Mouse (Mus musculus) forebrain, embryonic 10.5 days (tissue): ENCODE data around the gene Gabpb2. TPM values are rescaled to one million over a fixed set of nuclear protein-coding genes. Genes with fewer than 3 reads are reported as not detected.
A peak's percentile ranks its signal among the peaks of the same experiment; 100 is the strongest.

ENCODE experiments used
- DNase-seq: peaks from one replicate; pipeline ENCODE4 v3.0.0-alpha.2; 2017; ENCODE audit warnings: low spot score; ENCODE audit errors: extremely low spot score
- H3K27ac ChIP-seq: fragments of 300-500 bp; sonication (generic); 2 replicates; pipeline ENCODE4 v1.5.1; 2016; ENCODE audit warnings: mild to moderate bottlenecking
- H3K27me3 ChIP-seq: fragments of 300-500 bp; sonication (generic); 2 replicates; pipeline ENCODE4 v1.6.1; 2016; ENCODE audit warnings: mild to moderate bottlenecking; ENCODE audit not compliant: poor library complexity, severe bottlenecking
- H3K36me3 ChIP-seq: fragments of 300-500 bp; sonication (generic); replicated peaks from 2 replicates; pipeline ENCODE4 v1.6.1; 2016; ENCODE audit warnings: mild to moderate bottlenecking, moderate library complexity
- H3K4me1 ChIP-seq: fragments of 300-500 bp; sonication (generic); 2 replicates; pipeline ENCODE4 v1.6.1; 2016
- H3K4me3 ChIP-seq: fragments of 300-500 bp; sonication (generic); 2 replicates; pipeline ENCODE4 v1.5.1; 2016; ENCODE audit warnings: mild to moderate bottlenecking, moderate library complexity
- H3K9me3 ChIP-seq: fragments of 300-500 bp; sonication (generic); 2 replicates; pipeline ENCODE4 v1.6.1; 2016; ENCODE audit warnings: mild to moderate bottlenecking, moderate library complexity
- WGBS: fragments of 180-500 bp; shearing (Covaris S2); methylation state at CpG from one replicate; pipeline ENCODE4 v1.1.7; 2016; 5-methylcytosine and 5-hydroxymethylcytosine counted together
- polyA plus RNA-seq: library from polyadenylated mRNA; unstranded; fragments of >200 nt; fragmentation: Nextera tagmentation; extraction: Ambion mirVana; gene quantifications from 2 replicates; pipeline ENCODE4 v1.2.1, GENCODE M21; 2016

The Gabpb2 gene
- polyA plus RNA-seq, 1 experiment from 2014 or later = 13.7 TPM

- DNase-seq = no peak
- 85% methylated on average over 6 of the region's 6 CpGs for WGBS
- Histone ChIP-seq H3K27ac (no peak overlapping the region), H3K4me1 (peaks cover 16% of the 10 kb centered on the region), H3K36me3 (peaks cover 15% of the 10 kb centered on the region), H3K27me3 (peaks cover 28% of the 10 kb centered on the region), H3K9me3 (no peaks in the 10 kb centered on the region), H3K4me3 (no peak overlapping the region)
Observed at GRCm38 (mm10) chr3:95177583-95177982, 40.1 kb downstream of the Gabpb2 start.

GRCm38 (mm10) chr3:95176500-95176899 is 41.2 kb downstream of the Gabpb2 start:
- 53% methylated on average over 3 of the region's 3 CpGs for WGBS
- Histone ChIP-seq H3K4me1 (peaks cover 21% of the 10 kb centered on the region), H3K9me3 (no peaks in the 10 kb centered on the region), H3K36me3 (peaks cover 22% of the 10 kb centered on the region), H3K27me3 (peaks cover 39% of the 10 kb centered on the region), H3K27ac (no peak overlapping the region), H3K4me3 (no peak overlapping the region)
- no peak for DNase-seq

DNA sequence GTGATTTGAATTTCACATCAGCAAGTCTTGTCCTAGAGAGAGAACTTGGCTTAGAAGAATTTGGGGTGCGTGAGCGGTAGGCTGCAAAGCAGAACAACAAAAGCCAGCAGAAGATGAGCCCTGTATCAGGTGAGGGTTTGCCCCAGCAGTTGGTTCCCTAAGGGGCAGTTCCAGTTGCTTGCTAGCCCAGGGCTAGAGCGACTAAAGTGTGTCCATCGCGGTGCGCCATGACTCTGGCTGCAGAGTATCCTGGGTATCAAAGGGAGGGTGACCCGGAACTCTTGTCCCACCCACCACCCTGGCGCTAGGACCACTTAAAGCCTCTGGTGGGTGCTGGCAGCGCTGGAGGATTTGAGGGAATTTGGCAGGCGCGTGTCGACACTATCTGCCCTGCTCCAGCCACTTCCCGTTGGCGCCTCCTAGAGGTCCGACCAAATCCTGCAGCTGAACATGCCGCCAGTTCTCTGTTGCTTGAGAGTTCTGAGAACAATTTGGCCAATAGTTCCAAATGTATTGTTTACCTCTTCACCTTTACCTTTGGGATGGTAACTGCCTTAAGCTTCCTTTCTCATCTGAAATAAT is 43.6 kb downstream of the Gabpb2 start:
- H3K36me3 ChIP-seq = peaks cover 40% of the 10 kb centered on the region
- 1% methylated on average over 16 of the region's 16 CpGs for WGBS

GRCm38 (mm10) chr3:95173256-95173949 is 44.3 kb downstream of the Gabpb2 start:
- peak; percentile 33 for DNase-seq
- Histone ChIP-seq H3K4me3 (peak overlapping the region; percentile 45), H3K27ac (0 out of 2 replicates have a peak overlapping the region, but pooled peaks have one; percentile 5), H3K9me3 (no peaks in the 10 kb centered on the region), H3K36me3 (peaks cover 47% of the 10 kb centered on the region), H3K27me3 (peaks cover 70% of the 10 kb centered on the region), H3K4me1 (peaks cover 21% of the 10 kb centered on the region)
- WGBS = 4% methylated on average over 58 of the region's 58 CpGs

More for the DNA sequence above, 43.6 kb downstream of the Gabpb2 start:
- peak; percentile 82 for DNase-seq
- H3K4me1 ChIP-seq = peaks cover 21% of the 10 kb centered on the region
- H3K27me3 ChIP-seq = peaks cover 63% of the 10 kb centered on the region
- H3K27ac ChIP-seq = no peak overlapping the region
- no peaks in the 10 kb centered on the region for H3K9me3 ChIP-seq
- H3K4me3 ChIP-seq = peak overlapping the region; percentile 45

GRCm38 (mm10) chr3:95172526-95173255 is 45.0 kb downstream of the Gabpb2 start:
- no peak for DNase-seq
- H3K27ac ChIP-seq = peak overlapping the region; percentile 5; the same call in 1 of the 2 replicates
- peaks cover 54% of the 10 kb centered on the region for H3K36me3 ChIP-seq
- peak overlapping the region; percentile 45 for H3K4me3 ChIP-seq
- H3K9me3 ChIP-seq = no peaks in the 10 kb centered on the region
- H3K4me1 ChIP-seq = peaks cover 21% of the 10 kb centered on the region
- peaks cover 77% of the 10 kb centered on the region for H3K27me3 ChIP-seq
- WGBS = 11% methylated on average over 84 of the region's 84 CpGs

DNA sequence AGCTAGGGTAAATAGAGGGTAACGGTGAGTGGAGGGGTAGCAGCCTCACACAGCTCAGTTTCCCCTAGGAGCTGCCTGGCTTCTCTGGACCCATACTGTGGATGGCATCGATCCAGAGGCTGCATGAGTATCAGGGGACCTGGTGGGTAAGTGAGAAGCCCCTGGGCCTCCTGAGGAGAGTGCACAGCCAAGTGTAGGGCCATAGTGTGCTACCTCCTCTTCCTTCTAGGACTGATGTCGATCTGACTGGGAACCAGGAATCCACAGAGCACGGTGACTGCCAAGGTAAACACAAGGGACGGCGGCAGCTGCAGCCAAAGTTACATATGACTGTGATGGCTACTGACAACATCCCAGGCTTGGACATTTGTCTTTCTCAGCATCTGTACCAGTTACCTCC is 46.6 kb downstream of the Gabpb2 start:
- no peak overlapping the region for H3K4me3 ChIP-seq
- peaks cover 21% of the 10 kb centered on the region for H3K4me1 ChIP-seq
- H3K9me3 ChIP-seq = no peaks in the 10 kb centered on the region
- no peak for DNase-seq
- peaks cover 68% of the 10 kb centered on the region for H3K36me3 ChIP-seq
- WGBS = 88% methylated on average over 6 of the region's 6 CpGs
- H3K27ac ChIP-seq = no peak overlapping the region
- peaks cover 84% of the 10 kb centered on the region for H3K27me3 ChIP-seq

DNA sequence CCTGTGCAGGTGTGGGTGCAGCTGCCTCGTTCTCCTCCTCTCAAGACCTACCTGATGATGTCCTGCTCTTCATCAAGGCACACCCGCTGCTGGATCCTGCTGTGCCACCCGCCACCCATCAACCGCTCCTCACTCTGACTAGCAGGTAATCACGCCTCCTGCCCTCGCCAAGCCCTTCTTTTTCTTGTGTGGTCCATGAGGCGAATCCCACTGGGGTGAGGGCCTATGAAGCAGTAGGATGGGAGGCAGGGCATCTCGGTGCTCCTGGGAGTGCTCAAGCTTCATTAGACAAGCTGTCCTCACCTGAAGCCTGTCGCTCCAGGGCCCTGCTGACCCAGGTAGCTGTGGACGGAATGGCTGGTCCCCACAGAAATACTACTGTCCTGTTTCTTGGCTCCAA is 47.7 kb downstream of the Gabpb2 start:
- peaks cover 21% of the 10 kb centered on the region for H3K4me1 ChIP-seq
- H3K27ac ChIP-seq = no peak overlapping the region
- peaks cover 80% of the 10 kb centered on the region for H3K27me3 ChIP-seq
- 87% methylated on average over 10 of the region's 10 CpGs for WGBS
- no peaks in the 10 kb centered on the region for H3K9me3 ChIP-seq
- no peak for DNase-seq
- no peak overlapping the region for H3K4me3 ChIP-seq
- H3K36me3 ChIP-seq = peaks cover 78% of the 10 kb centered on the region

DNA sequence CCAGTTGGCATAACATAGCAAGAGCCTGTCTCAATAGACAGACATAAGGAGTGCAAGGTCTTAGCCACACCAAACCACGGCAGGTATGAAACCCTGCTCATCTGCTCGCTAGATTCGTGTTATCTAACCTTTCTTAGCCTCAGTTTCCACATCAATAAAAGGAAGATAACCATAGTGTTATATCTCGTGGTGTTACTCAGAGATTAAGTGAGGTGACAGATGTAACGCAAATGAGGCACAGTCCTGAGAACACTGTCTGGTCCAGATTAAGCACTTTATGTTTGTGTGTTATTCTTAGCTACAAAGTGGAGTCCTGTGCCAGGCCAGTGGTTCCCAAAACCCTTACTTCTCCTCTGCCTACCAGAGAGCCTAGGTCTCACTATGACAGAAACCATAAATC is 52.9 kb downstream of the Gabpb2 start:
- Histone ChIP-seq H3K27me3 (peaks cover 59% of the 10 kb centered on the region), H3K36me3 (peaks cover 56% of the 10 kb centered on the region)

DNA sequence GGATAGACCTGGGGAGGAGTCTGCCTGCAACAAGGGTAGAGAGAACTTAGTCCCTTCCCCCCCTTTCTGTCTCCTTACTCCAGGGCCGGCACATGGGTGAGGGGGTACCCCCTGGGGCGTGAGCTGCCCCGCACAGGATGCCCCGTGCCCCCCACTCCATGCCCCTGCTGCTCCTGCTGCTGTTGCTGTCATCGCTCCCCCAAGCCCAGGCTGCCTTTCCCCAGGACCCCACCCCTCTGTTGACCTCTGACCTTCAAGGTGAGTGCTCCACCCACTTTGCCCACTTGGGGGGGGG is 53.5 kb downstream of the Gabpb2 start:
- Histone ChIP-seq H3K9me3 (no peaks in the 10 kb centered on the region), H3K27me3 (peaks cover 59% of the 10 kb centered on the region), H3K36me3 (peaks cover 49% of the 10 kb centered on the region), H3K4me1 (peaks cover 45% of the 10 kb centered on the region), H3K27ac (no peak overlapping the region), H3K4me3 (no peak overlapping the region)
- WGBS = 70% methylated on average over 5 of the region's 5 CpGs
- DNase-seq = no peak

More for the DNA sequence above, 52.9 kb downstream of the Gabpb2 start:
- no peak overlapping the region for H3K4me3 ChIP-seq
- 87% methylated on average over 5 of the region's 5 CpGs for WGBS
- H3K27ac ChIP-seq = no peak overlapping the region
- DNase-seq = no peak
- H3K9me3 ChIP-seq = no peaks in the 10 kb centered on the region
- peaks cover 39% of the 10 kb centered on the region for H3K4me1 ChIP-seq

- Histone ChIP-seq H3K27ac (0 out of 2 replicates have a peak overlapping the region, but pooled peaks have one; percentile 20), H3K4me1 (peaks cover 45% of the 10 kb centered on the region), H3K36me3 (peaks cover 44% of the 10 kb centered on the region), H3K27me3 (peaks cover 59% of the 10 kb centered on the region), H3K4me3 (peak overlapping the region; percentile 2; the same call in 1 of the 2 replicates), H3K9me3 (no peaks in the 10 kb centered on the region)
- 71% methylated on average over 11 of the region's 11 CpGs for WGBS
- DNase-seq = no peak
Observed at GRCm38 (mm10) chr3:95163419-95164255, 54.1 kb downstream of the Gabpb2 start.

DNA sequence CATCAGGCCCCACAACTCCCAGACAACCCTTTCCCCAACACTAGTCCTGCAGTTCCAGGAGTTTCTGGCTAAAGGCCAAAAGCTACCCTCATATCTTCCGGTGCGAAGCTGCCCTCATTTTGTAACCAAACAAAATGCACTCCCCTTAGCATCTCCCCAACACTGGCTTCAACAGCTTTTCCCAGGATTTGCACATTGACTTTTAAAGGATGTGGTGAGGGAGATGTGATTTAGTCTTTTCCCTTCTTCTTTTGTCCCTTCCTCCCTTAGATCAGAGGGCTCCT is 55.4 kb downstream of the Gabpb2 start:
- Histone ChIP-seq H3K36me3 (peaks cover 30% of the 10 kb centered on the region), H3K27ac (no peak overlapping the region), H3K4me1 (peaks cover 45% of the 10 kb centered on the region), H3K9me3 (no peaks in the 10 kb centered on the region), H3K4me3 (peak overlapping the region; percentile 65), H3K27me3 (peaks cover 53% of the 10 kb centered on the region)
- WGBS = 55% methylated on average over 2 of the region's 2 CpGs
- DNase-seq = no peak

GRCm38 (mm10) chr3:95161618-95162344 is 55.9 kb downstream of the Gabpb2 start:
- peaks cover 45% of the 10 kb centered on the region for H3K4me1 ChIP-seq
- no peaks in the 10 kb centered on the region for H3K9me3 ChIP-seq
- 7% methylated on average over 9 of the region's 9 CpGs for WGBS
- H3K36me3 ChIP-seq = peaks cover 25% of the 10 kb centered on the region
- peak overlapping the region; percentile 81 for H3K27ac ChIP-seq
- H3K27me3 ChIP-seq = peaks cover 48% of the 10 kb centered on the region
- H3K4me3 ChIP-seq = peak overlapping the region; percentile 65
- no peak for DNase-seq
